Mouse (Mus musculus): ENCODE data around the gene Tcea2.
A peak's percentile ranks its signal among the peaks of the same experiment; 100 is the strongest.

The Tcea2 gene

GRCm38 (mm10) chr2:181679951-181680715, at the start of gene Tcea2:
Tcea2 (plus strand) TSS chr2:181680310.
- DNase-seq (ENCODE audit: low spot score in 2 of 2): peak; percentile 51 to 57

- DNase-seq (ENCODE audit: low spot score in 2 of 2): no peak
These were observed 47.5 kb upstream of the Tcea2 start for GRCm38 (mm10) chr2:181632624-181633023.

- DNase-seq (ENCODE audit: low spot score in 2 of 2): no peak
These were observed 44.2 kb upstream of the Tcea2 start for GRCm38 (mm10) chr2:181635865-181636264.

- peak; percentile 18 to 54 for DNase-seq (ENCODE audit: low spot score in 2 of 2)
These were observed 35.7 kb upstream of the Tcea2 start for GRCm38 (mm10) chr2:181644361-181644760.

- DNase-seq (ENCODE audit: low spot score in 2 of 2): no peak
These were observed 34.4 kb upstream of the Tcea2 start for GRCm38 (mm10) chr2:181645666-181646065.

- DNase-seq (ENCODE audit: low spot score in 2 of 2): no peak
These were observed 33.3 kb upstream of the Tcea2 start for GRCm38 (mm10) chr2:181646626-181647472.

- DNase-seq (ENCODE audit: low spot score in 2 of 2): no peak
These were observed 31.2 kb upstream of the Tcea2 start for GRCm38 (mm10) chr2:181648926-181649325.

GRCm38 (mm10) chr2:181653065-181653464, 27.0 kb upstream of the Tcea2 start:
- no peak for DNase-seq (ENCODE audit: low spot score in 2 of 2)

GRCm38 (mm10) chr2:181653523-181653922, 26.6 kb upstream of the Tcea2 start:
- DNase-seq (ENCODE audit: low spot score in 2 of 2): no peak

- no peak for DNase-seq (ENCODE audit: low spot score in 2 of 2)
These were observed 23.4 kb upstream of the Tcea2 start, which contains the start of gene Gm29797 for GRCm38 (mm10) chr2:181656734-181657133. Gm29797 (plus strand) TSS chr2:181657034.

- DNase-seq (ENCODE audit: low spot score in 2 of 2): no peak
These were observed 22.7 kb upstream of the Tcea2 start for GRCm38 (mm10) chr2:181657441-181657840.

- no peak for DNase-seq (ENCODE audit: low spot score in 2 of 2)
These were observed 21.6 kb upstream of the Tcea2 start for GRCm38 (mm10) chr2:181658528-181658927.

GRCm38 (mm10) chr2:181658930-181659555, 21.1 kb upstream of the Tcea2 start:
- DNase-seq (ENCODE audit: low spot score in 2 of 2): peak; percentile 30 to 60

- peak; percentile 51 to 71 for DNase-seq (ENCODE audit: low spot score in 2 of 2)
These were observed 20.5 kb upstream of the Tcea2 start for GRCm38 (mm10) chr2:181659609-181660055.

- no peak for DNase-seq (ENCODE audit: low spot score in 2 of 2)
These were observed 17.4 kb upstream of the Tcea2 start for GRCm38 (mm10) chr2:181662620-181663297.

- DNase-seq (ENCODE audit: low spot score in 2 of 2): no peak
These were observed 16.8 kb upstream of the Tcea2 start for GRCm38 (mm10) chr2:181663298-181663630.

GRCm38 (mm10) chr2:181670285-181670912, 9.7 kb upstream of the Tcea2 start:
- no peak for DNase-seq (ENCODE audit: low spot score in 2 of 2)

- DNase-seq (ENCODE audit: low spot score in 2 of 2): no peak
These were observed 9.2 kb upstream of the Tcea2 start for GRCm38 (mm10) chr2:181670913-181671311.

GRCm38 (mm10) chr2:181671326-181671725, 8.8 kb upstream of the Tcea2 start, which contains the start of gene Sox18:
Sox18 (minus strand) TSS chr2:181671640.
- no peak for DNase-seq (ENCODE audit: low spot score in 2 of 2)

- no peak for DNase-seq (ENCODE audit: low spot score in 2 of 2)
These were observed 8.1 kb upstream of the Tcea2 start for GRCm38 (mm10) chr2:181671984-181672383.

GRCm38 (mm10) chr2:181673501-181673900, 6.6 kb upstream of the Tcea2 start:
- no peak for DNase-seq (ENCODE audit: low spot score in 2 of 2)

Data from thymus, postnatal 10 days (tissue).